Comparison of ENCODE assay signal across 7 mouse cellular contexts in genomic region chr6:55451771-55452371, GRCm38 (mm10). TPM values are rescaled to one million over a fixed set of nuclear protein-coding genes. Genes with fewer than 3 reads are reported as not detected.
A peak's percentile ranks its signal among the peaks of the same experiment; 100 is the strongest.
DNase-seq lines count a peak whose midpoint lies in the region; ATAC-seq and TF ChIP-seq lines count a peak whose summit lies in the region.

TSS of gene Adcyap1r1 (plus strand) at chr6:55451978.

- peaks cover 63% of the 10 kb centered on the region for H3K4me1 ChIP-seq in forebrain, embryonic 13.5 days
- H3K4me1 ChIP-seq in hindbrain, embryonic 13.5 days (replicated peaks), result peaks cover 72% of the 10 kb centered on the region
- H3K4me1 ChIP-seq in limb, embryonic 11.5 days (ENCODE audit: control insufficient read depth, insufficient read depth, low read length), result peaks cover 5% of the 10 kb centered on the region; the same call in 1 of the 2 replicates
- peaks cover 37% of the 10 kb centered on the region for H3K4me1 ChIP-seq in olfactory bulb, adult 2 months (ENCODE audit: control insufficient read depth, insufficient read depth, low read length)

- no peaks in the 10 kb centered on the region for H3K9me3 ChIP-seq in forebrain, embryonic 13.5 days (replicated peaks)
- no peaks in the 10 kb centered on the region for H3K9me3 ChIP-seq in hindbrain, embryonic 13.5 days
- no peaks in the 10 kb centered on the region for H3K9me3 ChIP-seq in limb, embryonic 11.5 days (ENCODE audit: control insufficient read depth, low read length)

- peak; percentile 77 for ATAC-seq in cerebellum, adult (ENCODE audit: insufficient number of reproducible peaks, low FRiP score, low TSS enrichment)
- peak; percentile 90 for ATAC-seq in forebrain, embryonic 13.5 days
- ATAC-seq in hindbrain, embryonic 13.5 days (ENCODE audit: low FRiP score), result peak; percentile 94
- peak; percentile 87 for ATAC-seq in limb, embryonic 11.5 days (ENCODE audit: insufficient number of reproducible peaks, low FRiP score, low TSS enrichment, low read depth)

- peaks cover 29% of the 10 kb centered on the region for H3K27me3 ChIP-seq in forebrain, embryonic 13.5 days
- 0 out of 2 replicates have a peak, but pooled peaks cover 13% of the 10 kb centered on the region for H3K27me3 ChIP-seq in hindbrain, embryonic 13.5 days
- peaks cover 31% of the 10 kb centered on the region for H3K27me3 ChIP-seq in limb, embryonic 11.5 days (ENCODE audit: control insufficient read depth, insufficient read depth, low read length)

- WGBS in forebrain, embryonic 13.5 days, result under 1% methylated on average over 58 of the region's 58 CpGs
- 1% methylated on average over 57 of the region's 58 CpGs for WGBS in hindbrain, embryonic 13.5 days
- 0% methylated on average over 57 of the region's 58 CpGs for WGBS in limb, embryonic 11.5 days
- 1% methylated on average over 58 of the region's 58 CpGs for WGBS in olfactory bulb, adult 2 months

- TF ChIP-seq POLR2A in olfactory bulb, adult 2 months (IDR thresholded peaks at IDR 0.05; ENCODE audit: insufficient read depth, low read depth, low read length), result peak; percentile 89

- H3K9ac ChIP-seq in forebrain, embryonic 13.5 days, result peak within 1 kb of the TSS; percentile 88
- H3K9ac ChIP-seq in hindbrain, embryonic 13.5 days, result peak within 1 kb of the TSS; percentile 92
- peak within 1 kb of the TSS; percentile 47 for H3K9ac ChIP-seq in limb, embryonic 11.5 days (ENCODE audit: low read length)

- no peak for TF ChIP-seq CTCF in olfactory bulb, adult 2 months (IDR thresholded peaks at IDR 0.05; ENCODE audit: insufficient read depth, low read depth, low read length)

- DNase-seq in adrenal gland, adult 18-20 months (ENCODE audit: low spot score in 2 of 2), result peak in 1 of 2 experiments; percentile 36
- DNase-seq in limb, embryonic 11.5 days (ENCODE audit: low spot score), result peak; percentile 80
- DNase-seq in B cell, adult 2 months, result no peak

- H3K4me2 ChIP-seq in forebrain, embryonic 13.5 days, result peak within 1 kb of the TSS; percentile 93
- H3K4me2 ChIP-seq in hindbrain, embryonic 13.5 days, result peak within 1 kb of the TSS; percentile 88
- peak within 1 kb of the TSS; percentile 97 for H3K4me2 ChIP-seq in limb, embryonic 11.5 days (ENCODE audit: low read depth, severe bottlenecking)

- peak within 1 kb of the TSS; percentile 79 for H3K27ac ChIP-seq in forebrain, embryonic 13.5 days
- H3K27ac ChIP-seq in hindbrain, embryonic 13.5 days, result peak within 1 kb of the TSS; percentile 91
- H3K27ac ChIP-seq in limb, embryonic 11.5 days (replicated peaks; ENCODE audit: low read depth, low read length), result no peak within 1 kb of the TSS
- H3K27ac ChIP-seq in olfactory bulb, adult 2 months (ENCODE audit: insufficient read depth, low read depth, low read length), result peak within 1 kb of the TSS; percentile 98

- H3K4me3 ChIP-seq in forebrain, embryonic 13.5 days, result peak within 1 kb of the TSS; percentile 66
- H3K4me3 ChIP-seq in hindbrain, embryonic 13.5 days, result peak within 1 kb of the TSS; percentile 85
- H3K4me3 ChIP-seq in limb, embryonic 11.5 days (ENCODE audit: low read depth, low read length), result peak within 1 kb of the TSS; percentile 48
- peak within 1 kb of the TSS; percentile 86 for H3K4me3 ChIP-seq in olfactory bulb, adult 2 months (ENCODE audit: insufficient read depth, low read depth, low read length)

- no peaks in the 10 kb centered on the region for H3K36me3 ChIP-seq in forebrain, embryonic 13.5 days (ENCODE audit: poor library complexity, severe bottlenecking)
- H3K36me3 ChIP-seq in hindbrain, embryonic 13.5 days, result no peaks in the 10 kb centered on the region
- H3K36me3 ChIP-seq in limb, embryonic 11.5 days (ENCODE audit: control insufficient read depth, insufficient read depth, low read length), result no peaks in the 10 kb centered on the region

RNA-seq across cellular contexts. Expression of gene Adcyap1r1, which starts in this region (rescaled TPM):
- 10 to 100 TPM; 29.0 to 30.0 TPM for total RNA-seq in adrenal gland, adult 18-20 months (2021)
- polyA plus RNA-seq in forebrain, embryonic 13.5 days (2015; fragmentation: Nextera tagmentation; extraction: Ambion mirVana), result 18.6 and 21.6 TPM in 2 replicates
- 45.4 and 51.0 TPM in 2 replicates for polyA plus RNA-seq in hindbrain, embryonic 13.5 days (2015; fragmentation: Nextera tagmentation; extraction: Ambion mirVana)
- polyA plus RNA-seq in limb, embryonic 11.5 days (2014; fragmentation: Nextera tagmentation; extraction: Ambion mirVana), result 0.48 and 0.82 TPM in 2 replicates
- not detected in 2 replicates for polyA plus RNA-seq in olfactory bulb, adult 2 months (2012; ENCODE audit: insufficient read depth, insufficient read length, low replicate concordance, missing spikeins)

Comparison
In these comparisons a context has a peak if more than half of its experiments do, and no peak if none do; other contexts are left out.
1. Peak in DNase-seq, ATAC-seq, H3K4me3 ChIP-seq, H3K9ac ChIP-seq and H3K4me2 ChIP-seq in limb, embryonic 11.5 days; RNA of the gene not detected or under 1 TPM.